Mouse (Mus musculus) kidney, embryonic 16.5 days (tissue): ENCODE measurements around the gene Onecut3. TPM values are rescaled to one million over a fixed set of nuclear protein-coding genes. Genes with fewer than 3 reads are reported as not detected.

Experiments
- ATAC-seq: fragments of 200-750 bp; cut with Nextera tagmentation; 2 replicates; pipeline ENCODE4 v1.8.0; 2017; ENCODE audit warnings: moderate TSS enrichment; ENCODE audit not compliant: low FRiP score, low TSS enrichment
- H3K27ac ChIP-seq: fragments of 300-500 bp; sonication (generic); 2 replicates; pipeline ENCODE4 v1.5.1; 2014; ENCODE audit warnings: low read length
- H3K27me3 ChIP-seq: fragments of 300-500 bp; sonication (generic); 2 replicates; pipeline ENCODE4 v1.6.1; 2014; ENCODE audit warnings: low read length, control low read depth, mixed read lengths; ENCODE audit not compliant: insufficient read depth
- H3K36me3 ChIP-seq: fragments of 300-500 bp; sonication (generic); 2 replicates; pipeline ENCODE4 v1.6.1; 2014; ENCODE audit warnings: low read length, control low read depth, mixed read lengths; ENCODE audit not compliant: insufficient read depth
- H3K4me1 ChIP-seq: fragments of 300-500 bp; sonication (generic); 2 replicates; pipeline ENCODE4 v1.6.1; 2014; ENCODE audit warnings: low read length, control low read depth, mixed read lengths; ENCODE audit not compliant: insufficient read depth
- H3K4me2 ChIP-seq: fragments of 300-500 bp; sonication (generic); replicated peaks from 2 replicates; pipeline ENCODE4 v1.6.1; 2014; ENCODE audit warnings: low read depth, low read length
- H3K4me3 ChIP-seq: fragments of 300-500 bp; sonication (generic); 2 replicates; pipeline ENCODE4 v1.5.1; 2014; ENCODE audit warnings: mild to moderate bottlenecking, low read length
- H3K9ac ChIP-seq: fragments of 300-500 bp; sonication (generic); replicated peaks from 2 replicates; pipeline ENCODE4 v1.6.1; 2014; ENCODE audit warnings: low read length
- H3K9me3 ChIP-seq: fragments of 300-500 bp; sonication (generic); 2 replicates; pipeline ENCODE4 v1.6.1; 2016; ENCODE audit warnings: low read length, control low read depth
- WGBS: fragments of 180-500 bp; shearing (Covaris S2); extraction: QIAGEN DNeasy Blood & Tissue Kit; methylation state at CpG from one replicate; pipeline ENCODE4 v1.1.7; 2014; 5-methylcytosine and 5-hydroxymethylcytosine counted together
- polyA plus RNA-seq: library from polyadenylated mRNA; unstranded; fragments of >200 nt; fragmentation: Nextera tagmentation; extraction: Ambion mirVana; gene quantifications from 2 replicates; pipeline ENCODE4 v1.2.1, GENCODE M21; 2015

Onecut3 gene
- polyA plus RNA-seq, 1 experiment from 2014 or later: not detected

- no peak overlapping the region for H3K9ac ChIP-seq
- H3K4me3 ChIP-seq: no peak overlapping the region
- WGBS: 77% methylated on average over 2 of the region's 2 CpGs
- H3K4me1 ChIP-seq: no peaks in the 10 kb centered on the region
- no peak overlapping the region for H3K4me2 ChIP-seq
- H3K27ac ChIP-seq: no peak overlapping the region
- peaks cover 7% of the 10 kb centered on the region; the same call in 1 of the 2 replicates for H3K9me3 ChIP-seq
- no peaks in the 10 kb centered on the region for H3K36me3 ChIP-seq
- H3K27me3 ChIP-seq: peaks cover 14% of the 10 kb centered on the region
- ATAC-seq: no peak
These were observed 24.7 kb downstream of the Onecut3 start for GRCm38 (mm10) chr10:80519287-80519686.

- peaks cover 7% of the 10 kb centered on the region; the same call in 1 of the 2 replicates for H3K9me3 ChIP-seq
- H3K4me2 ChIP-seq: no peak overlapping the region
- no peak overlapping the region for H3K9ac ChIP-seq
- 96% methylated on average over 7 of the region's 7 CpGs for WGBS
- ATAC-seq: no peak
- H3K27ac ChIP-seq: no peak overlapping the region
- peaks cover 4% of the 10 kb centered on the region; the same call in 1 of the 2 replicates for H3K4me1 ChIP-seq
- H3K36me3 ChIP-seq: no peaks in the 10 kb centered on the region
- no peaks in the 10 kb centered on the region for H3K27me3 ChIP-seq
- no peak overlapping the region for H3K4me3 ChIP-seq
These were observed 28.7 kb downstream of the Onecut3 start for GRCm38 (mm10) chr10:80523299-80523698.

- Histone ChIP-seq H3K4me1 (peaks cover 4% of the 10 kb centered on the region; the same call in 1 of the 2 replicates), H3K9ac (no peak overlapping the region), H3K4me2 (peak overlapping the region; percentile 37), H3K27me3 (no peaks in the 10 kb centered on the region), H3K27ac (no peak overlapping the region), H3K4me3 (peak overlapping the region; percentile 15; the same call in 1 of the 2 replicates), H3K36me3 (no peaks in the 10 kb centered on the region), H3K9me3 (peaks cover 3% of the 10 kb centered on the region; the same call in 1 of the 2 replicates)
- 15% methylated on average over 9 of the region's 9 CpGs for WGBS
- ATAC-seq: peak; percentile 82
These were observed 31.5 kb downstream of the Onecut3 start for GRCm38 (mm10) chr10:80526172-80526571.

GRCm38 (mm10) chr10:80532783-80533182, 38.1 kb downstream of the Onecut3 start:
- Histone ChIP-seq H3K9ac (no peak overlapping the region), H3K4me3 (no peak overlapping the region), H3K4me1 (no peaks in the 10 kb centered on the region), H3K4me2 (no peak overlapping the region), H3K36me3 (no peaks in the 10 kb centered on the region), H3K27ac (no peak overlapping the region), H3K27me3 (peaks cover 12% of the 10 kb centered on the region; the same call in 1 of the 2 replicates), H3K9me3 (no peaks in the 10 kb centered on the region)
- no peak for ATAC-seq
- WGBS: 86% methylated on average over 11 of the region's 11 CpGs

- peak; percentile 50; the same call in 1 of the 2 replicates for ATAC-seq
- 17% methylated on average over 7 of the region's 7 CpGs for WGBS
- H3K27ac ChIP-seq: no peak overlapping the region
These were observed 39.1 kb downstream of the Onecut3 start for GRCm38 (mm10) chr10:80533704-80534103.

GRCm38 (mm10) chr10:80535071-80535470, 40.4 kb downstream of the Onecut3 start:
- Histone ChIP-seq H3K9ac (no peak overlapping the region), H3K27ac (no peak overlapping the region), H3K4me1 (peaks cover 10% of the 10 kb centered on the region; the same call in 1 of the 2 replicates), H3K27me3 (peaks cover 16% of the 10 kb centered on the region; the same call in 1 of the 2 replicates), H3K4me2 (peak overlapping the region; percentile 24; the same call in 1 of the 2 replicates), H3K9me3 (no peaks in the 10 kb centered on the region), H3K36me3 (no peaks in the 10 kb centered on the region), H3K4me3 (no peak overlapping the region)
- ATAC-seq: no peak
- 12% methylated on average over 13 of the region's 14 CpGs for WGBS

More at GRCm38 (mm10) chr10:80533704-80534103, 39.1 kb downstream of the Onecut3 start:
- no peak overlapping the region for H3K4me3 ChIP-seq
- H3K4me2 ChIP-seq: no peak overlapping the region
- H3K27me3 ChIP-seq: peaks cover 16% of the 10 kb centered on the region; the same call in 1 of the 2 replicates
- H3K4me1 ChIP-seq: peaks cover under 1% of the 10 kb centered on the region; the same call in 1 of the 2 replicates
- no peak overlapping the region for H3K9ac ChIP-seq
- no peaks in the 10 kb centered on the region for H3K9me3 ChIP-seq
- no peaks in the 10 kb centered on the region for H3K36me3 ChIP-seq

GRCm38 (mm10) chr10:80535711-80536110, 41.1 kb downstream of the Onecut3 start:
- no peak overlapping the region for H3K4me3 ChIP-seq
- H3K9ac ChIP-seq: no peak overlapping the region
- no peak overlapping the region for H3K27ac ChIP-seq
- no peaks in the 10 kb centered on the region for H3K9me3 ChIP-seq
- WGBS: 12% methylated on average over 13 of the region's 13 CpGs
- no peaks in the 10 kb centered on the region for H3K36me3 ChIP-seq
- peaks cover 10% of the 10 kb centered on the region; the same call in 1 of the 2 replicates for H3K4me1 ChIP-seq
- H3K4me2 ChIP-seq: peak overlapping the region; percentile 24; the same call in 1 of the 2 replicates
- ATAC-seq: no peak
- peaks cover 16% of the 10 kb centered on the region; the same call in 1 of the 2 replicates for H3K27me3 ChIP-seq

GRCm38 (mm10) chr10:80538180-80538579, 43.5 kb downstream of the Onecut3 start:
- no peak overlapping the region for H3K4me2 ChIP-seq
- no peak overlapping the region for H3K4me3 ChIP-seq
- 62% methylated on average over 5 of the region's 5 CpGs for WGBS
- no peak overlapping the region for H3K27ac ChIP-seq
- peaks cover 20% of the 10 kb centered on the region for H3K36me3 ChIP-seq
- peaks cover 16% of the 10 kb centered on the region; the same call in 1 of the 2 replicates for H3K27me3 ChIP-seq
- ATAC-seq: no peak
- H3K4me1 ChIP-seq: peaks cover 10% of the 10 kb centered on the region; the same call in 1 of the 2 replicates
- no peaks in the 10 kb centered on the region for H3K9me3 ChIP-seq
- H3K9ac ChIP-seq: no peak overlapping the region

- peak within 1 kb of the TSS; percentile 58 for H3K4me2 ChIP-seq
- peak within 1 kb of the TSS; percentile 42 for H3K4me3 ChIP-seq
- 0 out of 2 replicates have a peak within 1 kb of the TSS, but pooled peaks have one; percentile 42 for H3K27ac ChIP-seq
- H3K27me3 ChIP-seq: peaks cover 16% of the 10 kb centered on the region; the same call in 1 of the 2 replicates
- H3K9me3 ChIP-seq: no peaks in the 10 kb centered on the region
- WGBS: 2% methylated on average over 30 of the region's 30 CpGs
- ATAC-seq: peak; percentile 89
- H3K36me3 ChIP-seq: peaks cover 27% of the 10 kb centered on the region
- peak within 1 kb of the TSS; percentile 39; the same call in 1 of the 2 replicates for H3K9ac ChIP-seq
- peaks cover 10% of the 10 kb centered on the region; the same call in 1 of the 2 replicates for H3K4me1 ChIP-seq
These were observed 44.2 kb downstream of the Onecut3 start, which contains the start of gene Atp8b3 for GRCm38 (mm10) chr10:80538710-80539394. TSS of gene Atp8b3 (minus strand) at chr10:80539124.
